ENCODE assay signal across 7 mouse cellular contexts in genomic region chr2:75778628-75779027, GRCm38 (mm10). TPM values are rescaled to one million over a fixed set of nuclear protein-coding genes. Genes with fewer than 3 reads are reported as not detected.
A peak's percentile ranks its signal among the peaks of the same experiment; 100 is the strongest.
DNase-seq lines count a peak whose midpoint lies in the region; ATAC-seq and TF ChIP-seq lines count a peak whose summit lies in the region.
"Not testable (repeated sequence)": the region's sequence is repeated elsewhere in the genome, so short reads cannot be mapped to it uniquely, and the experiment has no call there.

No protein-coding gene starts in this region.

- not testable (repeated sequence) for H3K9me3 ChIP-seq in CH12.LX (replicated peaks; ENCODE audit: low read length); ES-E14 (ENCODE audit: control insufficient read depth, insufficient read depth, low read depth, low read length); lung, postnatal 0 days (ENCODE audit: low read length); megakaryocyte, embryonic 14.5 days

- H3K79me2 ChIP-seq in CH12.LX (replicated peaks; ENCODE audit: control insufficient read depth, extremely low read depth, insufficient read depth, poor library complexity, severe bottlenecking); heart, adult 2 months (replicated peaks; ENCODE audit: control insufficient read depth, insufficient read depth, low read length): not testable (repeated sequence)

- intact Hi-C loops in heart, adult 2 months (cut with DNase I) = loop anchor here (5.0 kb wide), 1 partner anchor 46 kb away; no protein-coding TSS in a partner anchor

- in situ Hi-C loops in CH12.LX (cut with MboI; ENCODE audit: low pct_ligation_motif_present, low pct_unique_long_range_greater_than_20kb, low sequenced_read_pairs) = loop anchor here (10.0 kb wide), 1 partner anchor 94 kb away; no protein-coding TSS in a partner anchor
- in situ Hi-C loops in ES-E14 (cut with MboI; ENCODE audit: low sequenced_read_pairs in 2 of 2, unreplicated experiment in 2 of 2); Patski (cut with MboI; ENCODE audit: low pct_unique_long_range_greater_than_20kb): not testable (repeated sequence)

- dilution Hi-C loops in CH12.LX (cut with MboI; ENCODE audit: extremely low pct_ligation_motif_present, extremely low pct_unique_long_range_greater_than_20kb, low sequenced_read_pairs) = not testable (repeated sequence)

- not testable (repeated sequence) for DNase-seq in CH12.LX (ENCODE audit: extremely low read depth); ES-E14 (ENCODE audit: low read depth, low spot score); Patski (ENCODE audit: low read depth, low spot score); heart, adult 2 months; layer of hippocampus, adult 2 months (ENCODE audit: low spot score in 2 of 2); lung, postnatal 0 days (ENCODE audit: low spot score)

- H3K27me3 ChIP-seq in CH12.LX (replicated peaks); Patski; heart, adult 2 months (ENCODE audit: control insufficient read depth, insufficient read depth, low read length); lung, postnatal 0 days (replicated peaks; ENCODE audit: insufficient read depth, low read length); megakaryocyte, embryonic 14.5 days (replicated peaks): not testable (repeated sequence)

- TF ChIP-seq EP300 in CH12.LX (IDR thresholded peaks at IDR 0.05; ENCODE audit: low read length); heart, adult 2 months (IDR thresholded peaks at IDR 0.05; ENCODE audit: insufficient read depth, low read depth, low read length); lung, postnatal 0 days (IDR thresholded peaks at IDR 0.05): not testable (repeated sequence)

- H3K36me3 ChIP-seq in CH12.LX (replicated peaks in 1 of 2; ENCODE audit: control insufficient read depth in 1 of 2, insufficient read depth in 1 of 2, low read length in 1 of 2) = peaks cover 0 to 12% of the 10 kb centered on the region in 2 experiments
- H3K36me3 ChIP-seq in ES-E14 (ENCODE audit: control insufficient read depth, insufficient read depth, low read length, poor library complexity, severe bottlenecking); heart, adult 2 months (ENCODE audit: control insufficient read depth, insufficient read depth, low read length); lung, postnatal 0 days (ENCODE audit: insufficient read depth, low read length): not testable (repeated sequence)
- H3K36me3 ChIP-seq in megakaryocyte, embryonic 14.5 days (replicated peaks; ENCODE audit: low read length) = peaks cover 30% of the 10 kb centered on the region

- H3K4me3 ChIP-seq in CH12.LX (replicated peaks in 1 of 3; ENCODE audit: low read depth in 2 of 3, low read length in 2 of 3, poor library complexity in 1 of 3); ES-E14 (ENCODE audit: insufficient read depth in 1 of 2, low read depth in 1 of 2, low read length in 2 of 2, poor library complexity in 1 of 2, severe bottlenecking in 1 of 2); heart, adult 2 months; layer of hippocampus, adult 2 months; lung, postnatal 0 days (ENCODE audit: low read depth, low read length): not testable (repeated sequence)
- H3K4me3 ChIP-seq in megakaryocyte, embryonic 14.5 days (replicated peaks) = peak overlapping the region; percentile 90

- CTCF ChIA-PET in Patski (lab: Charles Lee) = interaction anchor here (0.5 kb wide), 1 partner anchor 155 kb away, joined by 3 read pairs; no protein-coding TSS in a partner anchor

- POLR2A ChIA-PET in Patski (lab: Charles Lee) = interaction anchor here (0.6 kb wide), 1 partner anchor 69 kb away, joined by 3 read pairs; no protein-coding TSS in a partner anchor

- not testable (repeated sequence) for TF ChIP-seq RAD21 in CH12.LX (IDR thresholded peaks at IDR 0.05; ENCODE audit: low read depth, low read length)

- H3K9ac ChIP-seq in CH12.LX (ENCODE audit: insufficient read depth, low read depth); ES-E14 (ENCODE audit: insufficient read depth, low read depth, low read length, poor library complexity, severe bottlenecking); heart, adult 2 months (ENCODE audit: low read depth, low read length); lung, postnatal 0 days (replicated peaks; ENCODE audit: low read depth): not testable (repeated sequence)

- not testable (repeated sequence) for H3K27ac ChIP-seq in CH12.LX (ENCODE audit: insufficient read depth, low read depth); ES-E14 (ENCODE audit: insufficient read depth, low read depth, low read length, poor library complexity, severe bottlenecking); heart, adult 2 months; layer of hippocampus, adult 2 months; lung, postnatal 0 days (ENCODE audit: low read length)

- TF ChIP-seq CTCF in CH12.LX (conservative IDR thresholded peaks at IDR 0.05 in 1 of 2, IDR thresholded peaks at IDR 0.05 in 1 of 2; ENCODE audit: low read depth in 2 of 2, low read length in 2 of 2) = not testable (repeated sequence)
- peak; percentile 16 for TF ChIP-seq CTCF in Patski (IDR thresholded peaks at IDR 0.05)
- TF ChIP-seq CTCF in heart, adult 2 months (IDR thresholded peaks at IDR 0.05) = peak; percentile 23
- peak; percentile 19; the same call in 1 of the 2 replicates for TF ChIP-seq CTCF in layer of hippocampus, adult 2 months (conservative IDR thresholded peaks at IDR 0.05)
- peak; percentile 26; the same call in 1 of the 2 replicates for TF ChIP-seq CTCF in lung, postnatal 0 days (IDR thresholded peaks at IDR 0.05)

- not testable (repeated sequence) for ATAC-seq in Patski; lung, postnatal 0 days

- TF ChIP-seq POLR2A in CH12.LX (IDR thresholded peaks at IDR 0.05; ENCODE audit: low read depth, low read length); heart, adult 2 months (IDR thresholded peaks at IDR 0.05; ENCODE audit: insufficient read depth, low read depth, low read length): not testable (repeated sequence)

- H3K4me1 ChIP-seq in CH12.LX (ENCODE audit: control insufficient read depth in 1 of 2, insufficient read depth in 2 of 2) = peaks cover 11 to 49% of the 10 kb centered on the region in 2 experiments; a peak in 3 of 4 replicates
- H3K4me1 ChIP-seq in ES-E14 (ENCODE audit: control insufficient read depth in 2 of 2, insufficient read depth in 2 of 2, low read length in 2 of 2, poor library complexity in 1 of 2) = peaks cover 4 to 15% of the 10 kb centered on the region in 2 experiments
- not testable (repeated sequence) for H3K4me1 ChIP-seq in heart, adult 2 months (ENCODE audit: control insufficient read depth, insufficient read depth, low read length); lung, postnatal 0 days (ENCODE audit: insufficient read depth, low read depth, low read length)
- peaks cover 87% of the 10 kb centered on the region for H3K4me1 ChIP-seq in megakaryocyte, embryonic 14.5 days

- 91% methylated on average over 3 of the region's 3 CpGs for WGBS in heart, adult 2 months
- WGBS in lung, postnatal 0 days = 86% methylated on average over 3 of the region's 3 CpGs

- not testable (repeated sequence) for H3K4me2 ChIP-seq in CH12.LX (ENCODE audit: insufficient read depth, low read depth, poor library complexity, severe bottlenecking); lung, postnatal 0 days (replicated peaks; ENCODE audit: low read depth, low read length)

TF ChIP-seq in CH12.LX, 34 proteins besides CTCF, POLR2A, EP300 and RAD21:
- peak; percentile 79 for TF ChIP-seq ZNF384 (IDR thresholded peaks at IDR 0.05; ENCODE audit: low read depth, low read length)

TF ChIP-seq in ES-E14, 5 proteins besides CTCF, POLR2A, EP300 and RAD21:
- peak; percentile 81 for TF ChIP-seq ZNF384 (IDR thresholded peaks at IDR 0.05; ENCODE audit: low read depth, low read length)

RNA-seq across cellular contexts. Expression of gene Agps, which starts 53.3 kb away (rescaled TPM):
- total RNA-seq in CH12.LX (2012; rRNA removed) = 38.6 and 51.8 TPM in 2 replicates
- total RNA-seq in CH12.LX (2014; rRNA removed) = 49.3 and 60.8 TPM in 2 replicates
- 66.9 and 67.7 TPM in 2 replicates for polyA plus RNA-seq in CH12.LX (2012; ENCODE audit: insufficient read length, low read depth)
- total RNA-seq in ES-E14 (2012; rRNA removed) = 74.6 and 101 TPM in 2 replicates
- 37.0 TPM for polyA plus RNA-seq in Patski (2021)
- 10 to 100 TPM; 30.7 to 30.8 TPM for total RNA-seq in heart, adult 2 months (2021)
- polyA plus RNA-seq in heart, adult 2 months (2012; rRNA removed) = 4.7 and 9.8 TPM in 2 replicates
- 10 to 100 TPM; 37.0 to 40.2 TPM for total RNA-seq in layer of hippocampus, adult 2 months (2021)
- 14.2 and 16.4 TPM in 2 replicates for polyA plus RNA-seq in lung, postnatal 0 days (2015; fragmentation: Nextera tagmentation; extraction: Ambion mirVana)
- polyA plus RNA-seq in megakaryocyte, embryonic 14.5 days (2012; ENCODE audit: insufficient read depth, low replicate concordance) = 2.9 TPM in 1 of 2 replicates, not detected in the other
